Mouse (Mus musculus) liver, postnatal 0 days (tissue): ENCODE measurements around the gene Cmtm7.

Experiments used
- CTCF ChIP-seq: sonication (generic); IDR thresholded peaks from 2 replicates; pipeline ENCODE4 v1.5.1; 2016; ENCODE audit warnings: antibody characterized with exemption, low read depth
- EP300 ChIP-seq: IDR thresholded peaks from 2 replicates; pipeline ENCODE4 v1.6.1; 2016; ENCODE audit warnings: antibody characterized with exemption, low read depth, mild to moderate bottlenecking

DNA sequence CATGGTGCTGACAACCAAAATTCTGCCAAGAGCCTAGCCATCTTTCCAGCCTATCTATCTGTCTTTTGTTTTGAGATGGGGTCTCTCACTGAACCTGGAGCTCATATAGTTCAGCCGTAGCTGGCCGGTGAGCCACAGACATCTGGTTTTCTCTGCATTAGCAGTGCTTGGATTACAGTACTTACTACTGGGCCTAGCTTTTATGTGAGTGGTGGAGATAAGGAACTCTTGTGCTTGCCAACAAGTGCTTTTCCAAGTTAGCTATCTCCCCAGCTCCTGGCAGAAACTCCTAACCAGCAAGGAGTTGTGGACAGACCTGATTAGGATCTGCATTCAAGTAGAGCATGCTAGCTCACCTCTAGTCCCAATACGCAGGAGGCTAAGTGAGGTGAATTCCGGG is 73.9 kb downstream of the Cmtm7 start:
- TF ChIP-seq CTCF = no peak
- TF ChIP-seq EP300 = no peak
